Mouse (Mus musculus): ENCODE measurements around the gene Snx18. TPM values are rescaled to one million over a fixed set of nuclear protein-coding genes. Genes with fewer than 3 reads are reported as not detected.

Snx18 gene
- polyA plus RNA-seq, 1 experiment from 2014 or later = 23.5 TPM

- Histone ChIP-seq H3K36me3 (peaks cover 21% of the 10 kb centered on the region), H3K4me3 (peak overlapping the region; percentile 88), H3K27me3 (no peaks in the 10 kb centered on the region), H3K27ac (peak overlapping the region; percentile 80; the same call in 1 of the 2 replicates), H3K4me1 (peaks cover 71% of the 10 kb centered on the region), H3K9ac (peak overlapping the region; percentile 96), H3K4me2 (replicated peaks) (peak overlapping the region; percentile 97), H3K9me3 (no peaks in the 10 kb centered on the region)
- 10% methylated on average over 24 of the region's 24 CpGs for WGBS
- peak; percentile 53; the same call in 1 of the 2 replicates for ATAC-seq (ENCODE audit: low FRiP score, low read depth)
Measured at GRCm38 (mm10) chr13:113614635-113615545, 3.5 kb downstream of the Snx18 start.

- peak overlapping the region; percentile 96 for H3K9ac ChIP-seq
- H3K9me3 ChIP-seq = no peaks in the 10 kb centered on the region
- no peak for ATAC-seq (ENCODE audit: low FRiP score, low read depth)
- peak overlapping the region; percentile 56 for H3K27ac ChIP-seq
- H3K4me2 ChIP-seq (replicated peaks) = peak overlapping the region; percentile 97
- H3K4me1 ChIP-seq = peaks cover 78% of the 10 kb centered on the region
- 36% methylated on average over 10 of the region's 10 CpGs for WGBS
- peaks cover 21% of the 10 kb centered on the region for H3K36me3 ChIP-seq
- H3K27me3 ChIP-seq = no peaks in the 10 kb centered on the region
- H3K4me3 ChIP-seq = peak overlapping the region; percentile 88
Measured at GRCm38 (mm10) chr13:113613882-113614281, 4.5 kb downstream of the Snx18 start.

GRCm38 (mm10) chr13:113613341-113613740 is 5.0 kb downstream of the Snx18 start:
- WGBS = 7% methylated on average over 12 of the region's 12 CpGs
- no peak for ATAC-seq (ENCODE audit: low FRiP score, low read depth)
- Histone ChIP-seq H3K4me1 (peaks cover 81% of the 10 kb centered on the region), H3K36me3 (peaks cover 21% of the 10 kb centered on the region), H3K4me3 (peak overlapping the region; percentile 88), H3K9me3 (no peaks in the 10 kb centered on the region), H3K27ac (peak overlapping the region; percentile 56; the same call in 1 of the 2 replicates), H3K4me2 (replicated peaks) (peak overlapping the region; percentile 97), H3K9ac (peak overlapping the region; percentile 52), H3K27me3 (no peaks in the 10 kb centered on the region)

- H3K9ac ChIP-seq = peak overlapping the region; percentile 52; the same call in 1 of the 2 replicates
- H3K4me1 ChIP-seq = peaks cover 88% of the 10 kb centered on the region
- no peaks in the 10 kb centered on the region for H3K27me3 ChIP-seq
- ATAC-seq (ENCODE audit: low FRiP score, low read depth) = no peak
- peaks cover 21% of the 10 kb centered on the region for H3K36me3 ChIP-seq
- H3K27ac ChIP-seq = 0 out of 2 replicates have a peak overlapping the region, but pooled peaks have one; percentile 34
- peak overlapping the region; percentile 97 for H3K4me2 ChIP-seq (replicated peaks)
- H3K4me3 ChIP-seq = peak overlapping the region; percentile 88
- WGBS = 47% methylated on average over 24 of the region's 24 CpGs
- no peaks in the 10 kb centered on the region for H3K9me3 ChIP-seq
Measured at GRCm38 (mm10) chr13:113612141-113612950, 6.0 kb downstream of the Snx18 start.

- Histone ChIP-seq H3K27ac (no peak overlapping the region), H3K9me3 (no peaks in the 10 kb centered on the region), H3K4me2 (replicated peaks) (no peak overlapping the region), H3K27me3 (no peaks in the 10 kb centered on the region), H3K36me3 (peaks cover 21% of the 10 kb centered on the region), H3K9ac (no peak overlapping the region), H3K4me1 (peaks cover 86% of the 10 kb centered on the region), H3K4me3 (no peak overlapping the region)
- WGBS = 78% methylated on average over 13 of the region's 13 CpGs
- ATAC-seq (ENCODE audit: low FRiP score, low read depth) = no peak
Measured at GRCm38 (mm10) chr13:113610732-113611500, 7.4 kb downstream of the Snx18 start.

- Histone ChIP-seq H3K4me1 (peaks cover 86% of the 10 kb centered on the region), H3K4me3 (no peak overlapping the region), H3K36me3 (peaks cover 25% of the 10 kb centered on the region), H3K9ac (no peak overlapping the region), H3K27ac (no peak overlapping the region), H3K27me3 (no peaks in the 10 kb centered on the region), H3K4me2 (replicated peaks) (no peak overlapping the region), H3K9me3 (no peaks in the 10 kb centered on the region)
- ATAC-seq (ENCODE audit: low FRiP score, low read depth) = no peak
- WGBS = 83% methylated on average over 3 of the region's 3 CpGs
Measured at GRCm38 (mm10) chr13:113609429-113609828, 8.9 kb downstream of the Snx18 start.

- Histone ChIP-seq H3K36me3 (peaks cover 25% of the 10 kb centered on the region), H3K4me3 (no peak overlapping the region), H3K27ac (no peak overlapping the region), H3K27me3 (no peaks in the 10 kb centered on the region), H3K4me2 (replicated peaks) (no peak overlapping the region), H3K9ac (no peak overlapping the region), H3K9me3 (no peaks in the 10 kb centered on the region), H3K4me1 (peaks cover 86% of the 10 kb centered on the region)
- 71% methylated on average over 4 of the region's 4 CpGs for WGBS
- ATAC-seq (ENCODE audit: low FRiP score, low read depth) = no peak
Measured at GRCm38 (mm10) chr13:113607821-113608220, 10.5 kb downstream of the Snx18 start.

- Histone ChIP-seq H3K4me3 (no peak overlapping the region), H3K36me3 (peaks cover 20% of the 10 kb centered on the region), H3K9me3 (no peaks in the 10 kb centered on the region), H3K4me2 (replicated peaks) (no peak overlapping the region), H3K27ac (no peak overlapping the region), H3K9ac (no peak overlapping the region), H3K27me3 (no peaks in the 10 kb centered on the region), H3K4me1 (peaks cover 86% of the 10 kb centered on the region)
- 91% methylated on average over 7 of the region's 7 CpGs for WGBS
- ATAC-seq (ENCODE audit: low FRiP score, low read depth) = no peak
Measured at GRCm38 (mm10) chr13:113607371-113607770, 11.0 kb downstream of the Snx18 start.

GRCm38 (mm10) chr13:113606741-113607358 is 11.5 kb downstream of the Snx18 start:
- WGBS = 80% methylated on average over 18 of the region's 18 CpGs

GRCm38 (mm10) chr13:113606131-113606530 is 12.2 kb downstream of the Snx18 start:
- no peak overlapping the region for H3K4me2 ChIP-seq (replicated peaks)
- H3K9ac ChIP-seq = no peak overlapping the region
- H3K27me3 ChIP-seq = no peaks in the 10 kb centered on the region
- H3K9me3 ChIP-seq = no peaks in the 10 kb centered on the region
- ATAC-seq (ENCODE audit: low FRiP score, low read depth) = no peak
- 89% methylated on average over 14 of the region's 14 CpGs for WGBS
- H3K4me1 ChIP-seq = peaks cover 80% of the 10 kb centered on the region
- H3K27ac ChIP-seq = no peak overlapping the region
- H3K4me3 ChIP-seq = no peak overlapping the region
- peaks cover 21% of the 10 kb centered on the region for H3K36me3 ChIP-seq

More at GRCm38 (mm10) chr13:113606741-113607358, 11.5 kb downstream of the Snx18 start:
- Histone ChIP-seq H3K4me1 (peaks cover 86% of the 10 kb centered on the region), H3K36me3 (peaks cover 15% of the 10 kb centered on the region), H3K4me2 (replicated peaks) (no peak overlapping the region), H3K27me3 (no peaks in the 10 kb centered on the region), H3K9me3 (no peaks in the 10 kb centered on the region), H3K27ac (no peak overlapping the region), H3K4me3 (no peak overlapping the region), H3K9ac (no peak overlapping the region)
- ATAC-seq (ENCODE audit: low FRiP score, low read depth) = 0 out of 2 replicates have a peak, but pooled peaks have one; percentile 7

- H3K4me2 ChIP-seq (replicated peaks) = no peak overlapping the region
- H3K9me3 ChIP-seq = no peaks in the 10 kb centered on the region
- WGBS = 89% methylated on average over 10 of the region's 10 CpGs
- H3K27ac ChIP-seq = no peak overlapping the region
- H3K36me3 ChIP-seq = peaks cover 18% of the 10 kb centered on the region
- H3K27me3 ChIP-seq = no peaks in the 10 kb centered on the region
- no peak for ATAC-seq (ENCODE audit: low FRiP score, low read depth)
- no peak overlapping the region for H3K4me3 ChIP-seq
- no peak overlapping the region for H3K9ac ChIP-seq
- H3K4me1 ChIP-seq = peaks cover 75% of the 10 kb centered on the region
Measured at GRCm38 (mm10) chr13:113605693-113606092, 12.7 kb downstream of the Snx18 start.
